Mouse (Mus musculus) neural tube, embryonic 13.5 days (tissue): ENCODE data around the gene Trub1. TPM values are rescaled to one million over a fixed set of nuclear protein-coding genes. Genes with fewer than 3 reads are reported as not detected.

Experiments
- ATAC-seq: fragments of 200-750 bp; cut with Nextera tagmentation; 2 replicates; pipeline ENCODE4 v1.8.0; 2017; ENCODE audit warnings: low read depth, mild to moderate bottlenecking, moderate TSS enrichment, moderate library complexity
- H3K27ac ChIP-seq: fragments of 300-500 bp; sonication (generic); replicated peaks from 2 replicates; pipeline ENCODE4 v1.5.1; 2015; ENCODE audit warnings: moderate library complexity, mild to moderate bottlenecking, inconsistent platforms
- H3K27me3 ChIP-seq: fragments of 300-500 bp; sonication (generic); 2 replicates; pipeline ENCODE4 v1.6.1; 2015; ENCODE audit warnings: mild to moderate bottlenecking, inconsistent platforms
- H3K36me3 ChIP-seq: fragments of 300-500 bp; sonication (generic); 2 replicates; pipeline ENCODE4 v1.6.1; 2015; ENCODE audit warnings: mild to moderate bottlenecking, inconsistent platforms
- H3K4me1 ChIP-seq: fragments of 300-500 bp; sonication (generic); replicated peaks from 2 replicates; pipeline ENCODE4 v1.6.1; 2015; ENCODE audit warnings: inconsistent platforms
- H3K4me2 ChIP-seq: fragments of 300-500 bp; sonication (generic); 2 replicates; pipeline ENCODE4 v1.6.1; 2015; ENCODE audit warnings: inconsistent platforms, mild to moderate bottlenecking, moderate library complexity
- H3K4me3 ChIP-seq: fragments of 300-500 bp; sonication (generic); 2 replicates; pipeline ENCODE4 v1.5.1; 2015; ENCODE audit warnings: mild to moderate bottlenecking, inconsistent platforms
- H3K9ac ChIP-seq: fragments of 300-500 bp; sonication (generic); 2 replicates; pipeline ENCODE4 v1.6.1; 2015; ENCODE audit warnings: moderate library complexity, mild to moderate bottlenecking, inconsistent platforms
- H3K9me3 ChIP-seq: fragments of 300-500 bp; sonication (generic); 2 replicates; pipeline ENCODE4 v1.6.1; 2016; ENCODE audit warnings: inconsistent platforms
- WGBS: fragments of 180-500 bp; shearing (Covaris S2); methylation state at CpG from one replicate; pipeline ENCODE4 v1.1.7; 2015; 5-methylcytosine and 5-hydroxymethylcytosine counted together
- polyA plus RNA-seq: library from polyadenylated mRNA; unstranded; fragments of >200 nt; fragmentation: Nextera tagmentation; extraction: Ambion mirVana; gene quantifications from 2 replicates; pipeline ENCODE4 v1.2.1, GENCODE M21; 2015

Gene Trub1
- polyA plus RNA-seq, 1 experiment from 2014 or later: 15.1 TPM

DNA sequence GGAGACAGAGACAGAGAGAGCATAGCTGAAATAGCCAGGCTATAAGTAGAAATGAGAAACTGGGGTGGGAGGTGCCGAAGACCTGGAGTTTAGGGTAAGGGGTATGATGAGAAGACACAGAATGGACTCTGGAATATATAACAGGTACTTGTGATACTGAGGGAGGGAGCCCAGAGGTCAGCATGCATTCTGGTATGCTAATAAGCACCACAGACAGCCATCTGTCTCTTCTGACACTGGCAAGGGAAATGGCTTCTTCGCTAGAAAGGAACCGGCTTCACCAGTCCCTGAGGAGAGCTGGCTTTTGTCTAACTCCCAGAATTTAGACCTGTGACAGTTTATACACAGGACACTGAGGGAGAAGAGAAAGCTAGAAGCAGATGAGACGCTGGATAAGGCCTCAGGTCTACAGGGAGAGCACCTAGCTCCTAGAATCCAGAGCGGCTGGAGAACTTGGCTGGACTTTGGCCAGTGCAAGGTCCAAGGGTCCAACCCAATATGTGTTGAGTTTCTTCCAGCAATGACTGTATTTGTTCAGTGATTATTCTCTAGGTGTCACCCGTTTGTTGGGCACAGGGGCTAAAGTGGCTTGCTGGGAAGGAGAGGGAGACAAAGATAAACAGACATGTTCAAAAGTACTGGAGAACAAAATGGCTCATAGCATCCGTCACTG, 84.9 kb downstream of the Trub1 start:
- Histone ChIP-seq H3K27me3 (no peaks in the 10 kb centered on the region), H3K9ac (no peak overlapping the region), H3K36me3 (no peaks in the 10 kb centered on the region), H3K4me3 (no peak overlapping the region), H3K4me1 (0 out of 2 replicates have a peak, but pooled peaks cover 12% of the 10 kb centered on the region), H3K27ac (no peak overlapping the region), H3K4me2 (no peak overlapping the region), H3K9me3 (no peaks in the 10 kb centered on the region)
- ATAC-seq: no peak
- 54% methylated on average over 7 of the region's 7 CpGs for WGBS

DNA sequence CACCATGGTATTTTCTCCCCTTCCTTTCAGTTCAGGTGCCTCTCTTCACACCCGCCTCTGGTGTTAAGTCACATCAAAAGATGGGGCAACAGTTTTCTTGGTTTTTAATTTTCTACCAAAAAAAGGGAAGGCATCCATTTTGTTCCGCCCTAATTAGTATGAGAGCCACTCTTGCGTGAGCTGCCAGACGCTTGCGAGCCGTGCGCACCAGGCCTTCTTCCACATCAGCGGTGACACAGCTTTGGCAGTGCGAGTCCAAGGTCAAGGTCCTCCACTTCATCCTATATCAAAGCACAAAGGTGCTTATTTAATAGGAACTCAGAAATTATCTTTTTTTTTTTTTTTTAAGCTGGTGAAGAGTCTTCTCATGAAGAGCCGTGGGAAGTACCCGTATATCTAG, 87.4 kb downstream of the Trub1 start:
- Histone ChIP-seq H3K9ac (no peak overlapping the region), H3K36me3 (no peaks in the 10 kb centered on the region), H3K4me2 (no peak overlapping the region), H3K4me3 (no peak overlapping the region), H3K27me3 (no peaks in the 10 kb centered on the region), H3K27ac (no peak overlapping the region), H3K9me3 (no peaks in the 10 kb centered on the region), H3K4me1 (peaks cover 35% of the 10 kb centered on the region)
- 89% methylated on average over 11 of the region's 11 CpGs for WGBS
- no peak for ATAC-seq

Other genes with a start within 250 kb of the Trub1 start
- gene Ablim1, start 138.0 kb upstream of the Trub1 start, polyA plus RNA-seq: 46.5 and 48.0 TPM in 2 replicates
- gene Fam160b1, start 92.2 kb upstream of the Trub1 start, polyA plus RNA-seq: 13.3 and 15.1 TPM in 2 replicates
- gene Atrnl1, start 158.1 kb downstream of the Trub1 start, polyA plus RNA-seq: 8.1 and 8.7 TPM in 2 replicates